Mouse (Mus musculus) inflammation-experienced regulatory T-cells (primary cell): ENCODE results near the gene BC052040. TPM values are rescaled to one million over a fixed set of nuclear protein-coding genes. Genes with fewer than 3 reads are reported as not detected.

ENCODE experiments used
- polyA plus RNA-seq, 2 experiments: library from polyadenylated mRNA; unstranded; fragments of 100-300 nt; shearing (Covaris generic); gene quantifications; one replicate each; pipeline ENCODE4 v1.2.1; 2017

The BC052040 gene
- 1 to 10 TPM; 6.6 to 9.5 TPM for polyA plus RNA-seq

GRCm38 (mm10) chr2:115581241-115581988 is at the start of gene BC052040:
BC052040 (plus strand) TSS chr2:115581716.

